Mouse (Mus musculus): Measurements from ENCODE around the gene Troap.
A peak's percentile ranks its signal among the peaks of the same experiment; 100 is the strongest.

- TF ChIP-seq TCF12 (IDR thresholded peaks at IDR 0.05; ENCODE audit: insufficient read depth, poor library complexity, severe bottlenecking), result no peak
- TF ChIP-seq POLR2A (IDR thresholded peaks at IDR 0.05; ENCODE audit: insufficient read length, low read depth), result no peak
- TF ChIP-seq MYOD1 (IDR thresholded peaks at IDR 0.05; ENCODE audit: control insufficient read depth in 1 of 3, insufficient read length in 2 of 3, low read depth in 2 of 3), result peak in 1 of 3 experiments; percentile 14
- no peak for TF ChIP-seq MAX (IDR thresholded peaks at IDR 0.05; ENCODE audit: low read depth)
- TF ChIP-seq MYOG (IDR thresholded peaks at IDR 0.05; ENCODE audit: control insufficient read depth in 1 of 3, insufficient read depth in 1 of 3, insufficient read length in 2 of 3, low read depth in 2 of 3), result no peak
- no peak for TF ChIP-seq SRF (IDR thresholded peaks at IDR 0.05; ENCODE audit: control insufficient read depth, insufficient read length, low read depth)
- no peak for TF ChIP-seq USF1 (IDR thresholded peaks at IDR 0.05; ENCODE audit: low read depth)
- TF ChIP-seq E2F4 (IDR thresholded peaks at IDR 0.05; ENCODE audit: insufficient read depth), result no peak
- no peak for TF ChIP-seq TCF3 (IDR thresholded peaks at IDR 0.05; ENCODE audit: insufficient read length, low read depth)
These were observed 55.1 kb downstream of the Troap start for GRCm38 (mm10) chr15:99129441-99129840.
